Mouse (Mus musculus) erythroblast, embryonic 14.5 days (primary cell): Measurements from ENCODE around the gene Ikzf3.

Experiments
- GATA1 ChIP-seq: IDR thresholded peaks from 2 replicates; pipeline ENCODE4 v1.6.1; 2012; ENCODE audit warnings: low read length, inconsistent platforms, mixed read lengths
- TAL1 ChIP-seq: IDR thresholded peaks from 3 replicates; pipeline ENCODE4 v1.6.1; 2012; ENCODE audit warnings: low read length, inconsistent platforms, mixed read lengths

- TF ChIP-seq GATA1 (no peak), TAL1 (no peak)
Measured at GRCm38 (mm10) chr11:98482067-98482466, 63.8 kb downstream of the Ikzf3 start.
